In the genomic region with DNA sequence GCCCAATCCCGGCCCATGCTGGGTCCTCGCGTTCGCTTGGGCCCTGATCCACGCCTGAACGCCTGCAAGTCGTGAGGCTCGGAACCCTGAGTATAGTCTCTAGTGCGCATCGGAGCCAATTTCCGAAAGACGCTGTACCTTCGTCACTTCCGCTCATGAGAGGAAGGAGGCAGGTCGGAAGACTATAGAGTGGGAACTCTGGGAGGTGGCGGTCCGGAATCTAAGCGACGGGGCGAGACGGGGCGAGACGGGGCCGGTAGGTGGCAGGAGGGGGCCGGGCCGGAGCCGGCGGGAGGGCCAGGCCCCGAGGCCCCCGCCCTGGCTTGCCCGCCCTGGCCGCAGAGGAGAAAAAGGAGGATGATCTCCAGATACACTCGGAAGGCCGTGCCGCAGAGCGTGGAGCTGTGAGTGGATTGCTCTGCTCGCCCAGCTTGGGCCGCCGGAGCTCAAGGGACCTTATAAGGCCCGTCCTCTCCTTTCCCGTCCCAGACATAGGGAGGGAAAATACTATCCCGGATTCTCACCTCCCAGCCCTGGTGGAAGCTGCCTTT, we compare ENCODE assay signal across 8 mouse cellular contexts. TPM values are rescaled to one million over a fixed set of nuclear protein-coding genes. Genes with fewer than 3 reads are reported as not detected.
DNase-seq lines count a peak whose midpoint lies in the region; ATAC-seq and TF ChIP-seq lines count a peak whose summit lies in the region.

A gene (minus strand): TSS at position 131 of the 551 bp plus-strand sequence.
A gene (plus strand): TSS at position 172 of the 551 bp plus-strand sequence.

- H3K36me3 ChIP-seq in forebrain, embryonic 10.5 days (replicated peaks), result peaks cover 52% of the 10 kb centered on the region
- peaks cover 8% of the 10 kb centered on the region for H3K36me3 ChIP-seq in heart, embryonic 15.5 days
- no peaks in the 10 kb centered on the region; the same call in 1 of the 2 replicates for H3K36me3 ChIP-seq in liver, embryonic 14.5 days (replicated peaks; ENCODE audit: control insufficient read depth, insufficient read depth, low read depth)
- H3K36me3 ChIP-seq in neural tube, embryonic 11.5 days (ENCODE audit: control insufficient read depth, insufficient read depth, low read length), result peaks cover 5% of the 10 kb centered on the region; the same call in 1 of the 2 replicates
- H3K36me3 ChIP-seq in stomach, postnatal 0 days (ENCODE audit: control insufficient read depth, insufficient read depth, low read length), result no peaks in the 10 kb centered on the region; the same call in 1 of the 2 replicates

- peak; percentile 91 for DNase-seq in CD8-positive naive resting alpha-beta T cell, adult 2 months (ENCODE audit: low read depth in 2 of 2, low spot score in 2 of 2)
- DNase-seq in c-Kit-positive CD71-negative TER-119-negative erythroid progenitor cells, embryonic 14.5 days (ENCODE audit: low read depth), result peak; percentile 99
- DNase-seq in forebrain, embryonic 10.5 days (ENCODE audit: extremely low spot score, low spot score), result peak; percentile 92
- DNase-seq in kidney, postnatal 25 days, result peak; percentile 95 to 96
- DNase-seq in liver, embryonic 14.5 days (ENCODE audit: low read depth in 3 of 3, low spot score in 3 of 3), result peak; percentile 95 to 97 (median 96)
- peak; percentile 95 for DNase-seq in neural tube, embryonic 11.5 days (ENCODE audit: low spot score)
- DNase-seq in stomach, postnatal 0 days (ENCODE audit: low spot score), result peak; percentile 93

- peak; percentile 72 for TF ChIP-seq CTCF in liver, embryonic 14.5 days (IDR thresholded peaks at IDR 0.05; ENCODE audit: low read depth)
- TF ChIP-seq CTCF in stomach, postnatal 0 days (IDR thresholded peaks at IDR 0.05; ENCODE audit: low read depth), result peak; percentile 71

- H3K9ac ChIP-seq in heart, embryonic 15.5 days, result peak within 1 kb of the TSS; percentile 96
- peak within 1 kb of the TSS; percentile 86 for H3K9ac ChIP-seq in liver, embryonic 14.5 days (replicated peaks)
- peak within 1 kb of the TSS; percentile 95 for H3K9ac ChIP-seq in neural tube, embryonic 11.5 days (ENCODE audit: low read length)
- peak within 1 kb of the TSS; percentile 93 for H3K9ac ChIP-seq in stomach, postnatal 0 days (ENCODE audit: low read length)

- peak within 1 kb of the TSS; percentile 84 for H3K4me3 ChIP-seq in forebrain, embryonic 10.5 days
- H3K4me3 ChIP-seq in heart, embryonic 15.5 days, result peak within 1 kb of the TSS; percentile 94
- H3K4me3 ChIP-seq in liver, embryonic 14.5 days (ENCODE audit: insufficient read depth in 1 of 2, low read depth in 2 of 2, low read length in 2 of 2), result peak within 1 kb of the TSS; percentile 83 to 96
- peak within 1 kb of the TSS; percentile 84 for H3K4me3 ChIP-seq in neural tube, embryonic 11.5 days (ENCODE audit: low read depth, low read length)
- H3K4me3 ChIP-seq in stomach, postnatal 0 days (ENCODE audit: low read depth, low read length), result peak within 1 kb of the TSS; percentile 83

- peak; percentile 98 for ATAC-seq in heart, embryonic 15.5 days (replicated peaks; ENCODE audit: insufficient number of reproducible peaks, insufficient read depth, low FRiP score, low read depth)
- peak; percentile 98 for ATAC-seq in liver, embryonic 14.5 days (ENCODE audit: insufficient read depth)
- peak; percentile 97 for ATAC-seq in neural tube, embryonic 11.5 days (ENCODE audit: insufficient read depth, low FRiP score, low TSS enrichment)
- peak; percentile 99 for ATAC-seq in stomach, postnatal 0 days (ENCODE audit: low FRiP score, low TSS enrichment)

- peak within 1 kb of the TSS; percentile 97 for H3K27ac ChIP-seq in forebrain, embryonic 10.5 days
- peak within 1 kb of the TSS; percentile 97 for H3K27ac ChIP-seq in heart, embryonic 15.5 days
- H3K27ac ChIP-seq in liver, embryonic 14.5 days, result peak within 1 kb of the TSS; percentile 85
- H3K27ac ChIP-seq in neural tube, embryonic 11.5 days (ENCODE audit: low read depth, low read length), result peak within 1 kb of the TSS; percentile 86
- peak within 1 kb of the TSS; percentile 96 for H3K27ac ChIP-seq in stomach, postnatal 0 days (replicated peaks)

- H3K4me2 ChIP-seq in heart, embryonic 15.5 days, result peak within 1 kb of the TSS; percentile 61
- H3K4me2 ChIP-seq in liver, embryonic 14.5 days (ENCODE audit: low read depth), result peak within 1 kb of the TSS; percentile 90
- H3K4me2 ChIP-seq in neural tube, embryonic 11.5 days (ENCODE audit: low read depth), result peak within 1 kb of the TSS; percentile 76
- H3K4me2 ChIP-seq in stomach, postnatal 0 days (replicated peaks; ENCODE audit: low read depth), result peak within 1 kb of the TSS; percentile 75

- H3K27me3 ChIP-seq in forebrain, embryonic 10.5 days (ENCODE audit: poor library complexity, severe bottlenecking), result no peaks in the 10 kb centered on the region
- H3K27me3 ChIP-seq in heart, embryonic 15.5 days, result no peaks in the 10 kb centered on the region
- no peaks in the 10 kb centered on the region for H3K27me3 ChIP-seq in liver, embryonic 14.5 days (ENCODE audit: control insufficient read depth, insufficient read depth, low read length)
- H3K27me3 ChIP-seq in neural tube, embryonic 11.5 days (ENCODE audit: control insufficient read depth, insufficient read depth, low read length), result no peaks in the 10 kb centered on the region
- no peaks in the 10 kb centered on the region for H3K27me3 ChIP-seq in stomach, postnatal 0 days (ENCODE audit: control insufficient read depth, insufficient read depth, low read length)

- under 1% methylated on average over 42 of the region's 42 CpGs for WGBS in forebrain, embryonic 10.5 days
- WGBS in heart, embryonic 15.5 days, result under 1% methylated on average over 35 of the region's 42 CpGs
- WGBS in liver, embryonic 14.5 days (ENCODE audit: insufficient replicate concordance), result under 1% methylated on average over 42 of the region's 42 CpGs
- WGBS in neural tube, embryonic 11.5 days, result under 1% methylated on average over 40 of the region's 42 CpGs
- WGBS in stomach, postnatal 0 days, result under 1% methylated on average over 40 of the region's 42 CpGs

- H3K4me1 ChIP-seq in forebrain, embryonic 10.5 days, result peaks cover 20% of the 10 kb centered on the region
- peaks cover 21% of the 10 kb centered on the region for H3K4me1 ChIP-seq in heart, embryonic 15.5 days (replicated peaks)
- H3K4me1 ChIP-seq in liver, embryonic 14.5 days (replicated peaks; ENCODE audit: control insufficient read depth in 2 of 2, insufficient read depth in 2 of 2, low read length in 1 of 2), result peaks cover 13% of the 10 kb centered on the region in 2 experiments
- peaks cover 2% of the 10 kb centered on the region; the same call in 1 of the 2 replicates for H3K4me1 ChIP-seq in neural tube, embryonic 11.5 days (ENCODE audit: control insufficient read depth, insufficient read depth, low read length)
- H3K4me1 ChIP-seq in stomach, postnatal 0 days (replicated peaks; ENCODE audit: control insufficient read depth, insufficient read depth), result 0 out of 2 replicates have a peak, but pooled peaks cover 2% of the 10 kb centered on the region

- TF ChIP-seq EP300 in liver, embryonic 14.5 days (IDR thresholded peaks at IDR 0.05; ENCODE audit: low read depth), result no peak
- TF ChIP-seq EP300 in stomach, postnatal 0 days (optimal IDR thresholded peaks at IDR 0.05), result no peak

- no peaks in the 10 kb centered on the region for H3K9me3 ChIP-seq in forebrain, embryonic 10.5 days
- no peaks in the 10 kb centered on the region for H3K9me3 ChIP-seq in heart, embryonic 15.5 days (replicated peaks)
- H3K9me3 ChIP-seq in liver, embryonic 14.5 days (ENCODE audit: control insufficient read depth, low read length), result no peaks in the 10 kb centered on the region
- H3K9me3 ChIP-seq in neural tube, embryonic 11.5 days (ENCODE audit: control insufficient read depth, low read length), result no peaks in the 10 kb centered on the region
- no peaks in the 10 kb centered on the region for H3K9me3 ChIP-seq in stomach, postnatal 0 days (ENCODE audit: control insufficient read depth, low read length)

RNA-seq across cellular contexts. Expression of the first gene that starts in this region (rescaled TPM):
- polyA plus RNA-seq in forebrain, embryonic 10.5 days (2016; fragmentation: Nextera tagmentation; extraction: Ambion mirVana), result 79.2 and 81.1 TPM in 2 replicates
- polyA plus RNA-seq in heart, embryonic 15.5 days (2015; fragmentation: Nextera tagmentation; extraction: Ambion mirVana), result 28.2 and 37.5 TPM in 2 replicates
- polyA plus RNA-seq in liver, embryonic 14.5 days (2012; rRNA removed), result 12.4 and 15.6 TPM in 2 replicates
- polyA plus RNA-seq in liver, embryonic 14.5 days (2014; fragmentation: Nextera tagmentation; extraction: Ambion mirVana), result 25.8 and 28.9 TPM in 2 replicates
- 68.5 and 71.6 TPM in 2 replicates for polyA plus RNA-seq in neural tube, embryonic 11.5 days (2014; fragmentation: Nextera tagmentation; extraction: Ambion mirVana)
- 21.5 and 23.4 TPM in 2 replicates for polyA plus RNA-seq in stomach, postnatal 0 days (2015; fragmentation: Nextera tagmentation; extraction: Ambion mirVana)

RNA-seq across cellular contexts. Expression of the second gene that starts in this region (rescaled TPM):
- polyA plus RNA-seq in forebrain, embryonic 10.5 days (2016; fragmentation: Nextera tagmentation; extraction: Ambion mirVana), result 45.7 and 48.3 TPM in 2 replicates
- polyA plus RNA-seq in heart, embryonic 15.5 days (2015; fragmentation: Nextera tagmentation; extraction: Ambion mirVana), result 23.1 and 27.3 TPM in 2 replicates
- polyA plus RNA-seq in liver, embryonic 14.5 days (2012; rRNA removed), result 6.6 and 7.4 TPM in 2 replicates
- polyA plus RNA-seq in liver, embryonic 14.5 days (2014; fragmentation: Nextera tagmentation; extraction: Ambion mirVana), result 6.8 and 8.2 TPM in 2 replicates
- polyA plus RNA-seq in neural tube, embryonic 11.5 days (2014; fragmentation: Nextera tagmentation; extraction: Ambion mirVana), result 53.1 and 55.7 TPM in 2 replicates
- 13.5 and 14.8 TPM in 2 replicates for polyA plus RNA-seq in stomach, postnatal 0 days (2015; fragmentation: Nextera tagmentation; extraction: Ambion mirVana)

Comparison
In these comparisons a context has a peak if more than half of its experiments do, and no peak if none do; other contexts are left out.
1. Peak in every context shown above with its lines: DNase-seq, ATAC-seq, H3K4me3 ChIP-seq and H3K27ac ChIP-seq.